Mouse (Mus musculus) neural tube, embryonic 11.5 days (tissue): ENCODE results near the gene Nek3. TPM values are rescaled to one million over a fixed set of nuclear protein-coding genes. Genes with fewer than 3 reads are reported as not detected.

ENCODE experiments used
- polyA plus RNA-seq: library from polyadenylated mRNA; unstranded; fragments of >200 nt; fragmentation: Nextera tagmentation; extraction: Ambion mirVana; gene quantifications from 2 replicates; pipeline ENCODE4 v1.2.1, GENCODE M21; 2014

The Nek3 gene
- polyA plus RNA-seq, 1 experiment from 2014 or later = 7.4 TPM

Other genes with a start within 250 kb of the Nek3 start
- gene Defb15, start 233.7 kb downstream of the Nek3 start, polyA plus RNA-seq = not detected in 2 replicates
- gene Defb35, start 228.1 kb downstream of the Nek3 start, polyA plus RNA-seq = not detected in 2 replicates
- not detected in 2 replicates for gene Defb13, start 219.7 kb downstream of the Nek3 start, polyA plus RNA-seq
- not detected in 2 replicates for gene Fam90a1a, start 207.7 kb downstream of the Nek3 start, polyA plus RNA-seq
- gene Ccdc70, start 196.7 kb downstream of the Nek3 start, polyA plus RNA-seq = not detected in 2 replicates
- 1.5 and 1.6 TPM in 2 replicates for gene Atp7b, start 106.1 kb downstream of the Nek3 start, polyA plus RNA-seq
- 34.2 and 35.3 TPM in 2 replicates for gene Alg11, start 105.7 kb downstream of the Nek3 start, polyA plus RNA-seq
- gene Nek5, start 41.4 kb downstream of the Nek3 start, polyA plus RNA-seq = 0.15 TPM in 1 of 2 replicates, not detected in the other
- gene Ckap2, start 19.4 kb upstream of the Nek3 start, polyA plus RNA-seq = 55.0 and 60.6 TPM in 2 replicates
- 42.6 and 43.4 TPM in 2 replicates for gene Vps36, start 26.4 kb upstream of the Nek3 start, polyA plus RNA-seq
- gene Thsd1, start 60.9 kb upstream of the Nek3 start, polyA plus RNA-seq = 10.2 and 12.8 TPM in 2 replicates
- gene Tpte, start 117.0 kb upstream of the Nek3 start, polyA plus RNA-seq = not detected in 2 replicates
- 15.4 and 16.8 TPM in 2 replicates for gene Slc25a15, start 232.2 kb upstream of the Nek3 start, polyA plus RNA-seq
- 39.4 and 45.0 TPM in 2 replicates for gene Mrps31, start 244.9 kb upstream of the Nek3 start, polyA plus RNA-seq